Mouse (Mus musculus): ENCODE results near the gene Nxpe2.
"Not testable (repeated sequence)": the region's sequence is repeated elsewhere in the genome, so short reads cannot be mapped to it uniquely, and the experiment has no call there.

Gene Nxpe2

DNA sequence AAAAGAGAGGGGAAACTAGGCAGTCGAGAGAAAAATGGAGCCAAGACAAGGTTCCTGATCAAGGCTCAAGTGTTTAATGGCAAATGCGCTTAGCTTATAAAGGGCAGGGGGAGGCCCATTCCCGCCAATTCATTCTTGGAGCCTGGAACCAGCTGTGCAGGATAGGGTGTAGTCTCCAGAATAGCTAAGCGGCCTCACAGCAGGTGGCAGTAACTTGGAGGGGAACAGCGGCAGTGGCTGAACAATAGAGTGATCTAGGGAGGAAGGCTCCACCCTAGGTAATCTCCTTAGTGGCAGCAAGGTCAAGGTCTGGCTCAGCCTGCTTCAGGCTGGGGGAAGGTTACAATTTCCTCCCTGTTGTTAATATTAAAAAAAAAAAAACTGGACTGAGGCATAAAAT is 49.7 kb downstream of the Nxpe2 start:
- DNase-seq (ENCODE audit: extremely low read depth, insufficient read length, low spot score): not testable (repeated sequence)

DNA sequence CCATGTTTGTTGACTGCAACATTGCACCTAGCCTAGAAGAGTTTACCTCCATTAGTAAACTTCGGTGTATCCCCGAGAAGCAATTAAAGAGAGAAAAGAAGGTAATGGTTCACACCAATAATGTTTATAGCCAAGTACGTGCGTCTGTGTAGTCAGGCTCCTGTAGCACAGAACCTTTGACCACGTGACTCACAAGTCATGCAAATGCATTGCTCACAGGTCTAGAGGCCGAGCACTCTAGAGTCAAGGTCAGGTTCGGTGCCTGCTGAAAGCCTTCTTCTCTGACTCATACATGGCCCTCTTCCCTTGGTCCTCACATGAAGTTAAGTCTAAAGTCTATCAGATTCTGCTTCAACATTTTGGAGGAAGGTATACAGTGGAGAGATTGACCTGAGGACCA is 54.3 kb downstream of the Nxpe2 start:
- no peak for DNase-seq (ENCODE audit: extremely low read depth, insufficient read length, low spot score)

GRCm38 (mm10) chr9:48294754-48295153 is 58.5 kb downstream of the Nxpe2 start:
- no peak for DNase-seq (ENCODE audit: extremely low read depth, insufficient read length, low spot score)

DNA sequence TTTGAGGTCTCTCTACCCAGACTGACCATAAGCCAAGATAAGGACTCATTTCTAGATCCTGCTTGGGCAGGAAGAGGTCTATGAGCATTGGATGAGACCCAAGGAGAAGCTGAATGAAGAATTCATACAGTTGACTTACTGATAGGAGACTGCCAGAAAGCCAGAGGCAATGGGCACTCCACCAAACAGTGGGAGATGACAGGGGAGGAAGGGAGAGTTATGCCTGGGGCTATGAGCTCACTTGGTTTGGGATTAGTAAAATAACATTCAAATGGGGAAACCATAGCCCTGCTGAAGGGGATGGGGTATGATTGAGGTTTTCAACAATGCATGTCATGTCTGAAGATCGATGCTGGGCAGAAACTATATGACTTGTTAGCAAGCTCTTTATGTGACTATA is 63.0 kb downstream of the Nxpe2 start:
- DNase-seq (ENCODE audit: extremely low read depth, insufficient read length, low spot score): no peak

- no peak for DNase-seq (ENCODE audit: extremely low read depth, insufficient read length, low spot score)
Measured at GRCm38 (mm10) chr9:48284221-48284620, 69.0 kb downstream of the Nxpe2 start.

DNA sequence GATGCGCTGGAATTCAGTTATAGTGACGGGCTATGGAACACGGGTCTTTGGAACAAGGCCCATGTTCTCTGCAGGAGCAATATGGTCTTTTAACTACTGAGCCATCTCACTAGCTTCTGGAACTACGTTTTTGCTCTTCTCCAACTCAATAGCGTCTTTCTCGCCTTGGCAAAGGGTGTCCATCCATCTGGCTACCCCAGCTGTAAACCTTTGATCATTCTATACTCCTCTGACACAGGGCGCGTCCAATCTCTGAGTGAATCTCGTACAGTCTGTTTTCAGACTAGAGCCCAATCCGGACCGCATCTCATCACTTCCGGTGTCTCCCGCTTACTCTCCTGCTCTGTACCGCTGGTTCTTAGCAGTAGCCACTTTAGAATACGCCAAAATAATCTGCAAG is 76.4 kb downstream of the Nxpe2 start:
- no peak for DNase-seq (ENCODE audit: extremely low read depth, insufficient read length, low spot score)
